Mouse (Mus musculus): Measurements from ENCODE around the gene Ush1g.

The Ush1g gene

DNA sequence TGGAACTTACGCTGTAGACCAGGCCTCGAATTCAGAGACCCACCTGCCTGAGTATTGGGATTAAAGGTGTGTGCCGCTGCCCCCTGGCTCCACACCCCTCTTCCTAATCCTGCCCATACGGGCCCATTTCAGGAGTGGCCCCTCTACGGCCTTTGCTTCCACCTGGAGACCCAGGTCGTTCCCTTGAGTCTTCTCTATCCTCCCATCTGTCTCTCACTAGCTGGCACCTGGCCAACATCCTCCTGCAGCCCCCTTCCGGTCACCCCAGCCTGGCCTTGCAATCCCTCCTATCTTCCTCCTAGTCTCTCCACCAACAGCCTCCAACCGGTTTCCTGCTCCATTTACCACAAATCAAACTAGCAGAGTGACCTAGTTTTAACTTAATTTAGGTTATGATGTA lies 32.0 kb downstream of the Ush1g start:
- in situ Hi-C loops (cut with MboI): no loop called here

DNA sequence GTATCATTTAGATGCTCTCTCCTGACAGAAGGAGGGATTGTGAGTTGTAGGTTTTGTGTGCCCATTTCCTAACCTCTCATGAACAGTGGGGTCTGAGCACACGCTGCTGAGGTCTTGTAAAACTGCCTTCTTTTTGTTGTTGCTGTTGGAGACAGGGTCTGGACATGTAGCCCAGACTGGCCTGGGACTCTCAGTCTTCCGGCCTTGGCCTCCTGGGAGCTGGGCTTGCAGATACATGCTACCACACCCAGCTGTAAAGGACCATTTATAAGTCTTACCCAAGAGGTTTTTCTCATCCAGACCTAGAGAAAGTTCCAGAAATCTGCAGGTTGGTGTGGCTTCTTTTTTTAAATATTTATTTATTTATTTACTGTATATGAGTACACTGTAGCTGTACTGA lies 33.5 kb downstream of the Ush1g start:
- in situ Hi-C loops (cut with MboI): no loop called here

DNA sequence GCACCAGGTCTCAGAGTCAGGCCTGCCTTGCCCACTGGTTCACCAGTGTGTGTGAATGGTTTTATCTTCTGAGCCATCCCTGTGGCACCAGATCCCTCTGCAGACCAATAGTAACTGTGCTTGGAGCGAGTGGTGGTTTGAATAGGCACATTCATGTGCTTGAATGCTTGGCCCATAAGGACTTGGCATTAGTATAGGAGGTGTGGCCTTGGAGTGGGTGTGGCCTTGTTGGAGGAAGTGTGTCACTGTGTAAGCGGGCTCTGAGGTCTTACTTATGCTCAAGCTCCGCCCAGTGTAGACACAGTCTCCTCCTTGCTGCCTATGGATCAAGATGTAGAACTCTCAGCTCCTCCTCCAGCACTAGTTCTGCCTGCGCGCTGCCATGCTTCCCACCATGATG lies 34.5 kb downstream of the Ush1g start:
- in situ Hi-C loops (cut with MboI): no loop called here

DNA sequence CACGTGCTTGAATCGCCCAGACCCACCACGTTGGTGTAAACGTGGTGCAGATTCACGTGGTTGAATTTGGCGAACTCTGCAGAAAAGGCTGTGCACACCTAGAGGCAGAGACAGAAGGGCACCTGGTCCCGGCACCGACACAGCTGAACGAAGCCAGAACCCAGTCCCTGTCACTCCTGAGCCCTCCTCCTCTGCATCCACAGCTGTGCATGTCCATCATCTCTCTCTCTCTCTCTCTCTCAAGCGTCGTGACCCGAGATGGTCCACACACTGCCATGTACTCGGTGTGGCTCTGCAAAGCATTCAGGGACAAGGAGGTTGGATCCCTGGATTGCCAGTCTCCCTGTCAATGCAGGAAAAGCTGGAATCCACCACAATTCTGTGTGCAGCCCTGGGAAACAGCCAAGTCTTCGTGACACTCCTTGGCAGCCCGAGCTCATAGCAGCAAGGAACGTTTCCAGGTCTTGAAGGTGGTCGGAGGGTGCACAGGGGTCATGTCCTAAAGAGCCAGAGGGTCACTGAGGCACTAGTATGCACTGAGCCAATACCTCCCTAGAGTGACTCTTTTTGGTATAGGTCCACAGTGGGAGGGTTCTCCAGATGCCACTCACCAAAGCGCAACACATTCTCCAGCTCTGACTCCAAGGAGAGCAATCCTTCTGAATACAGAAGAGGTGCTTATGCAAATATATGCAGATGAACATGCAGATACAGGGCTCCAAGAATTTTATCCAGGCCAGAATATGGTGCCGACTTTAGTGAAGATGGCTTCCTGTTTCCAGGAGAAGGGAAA lies 35.4 kb downstream of the Ush1g start:
- in situ Hi-C loops (cut with MboI): no loop called here

DNA sequence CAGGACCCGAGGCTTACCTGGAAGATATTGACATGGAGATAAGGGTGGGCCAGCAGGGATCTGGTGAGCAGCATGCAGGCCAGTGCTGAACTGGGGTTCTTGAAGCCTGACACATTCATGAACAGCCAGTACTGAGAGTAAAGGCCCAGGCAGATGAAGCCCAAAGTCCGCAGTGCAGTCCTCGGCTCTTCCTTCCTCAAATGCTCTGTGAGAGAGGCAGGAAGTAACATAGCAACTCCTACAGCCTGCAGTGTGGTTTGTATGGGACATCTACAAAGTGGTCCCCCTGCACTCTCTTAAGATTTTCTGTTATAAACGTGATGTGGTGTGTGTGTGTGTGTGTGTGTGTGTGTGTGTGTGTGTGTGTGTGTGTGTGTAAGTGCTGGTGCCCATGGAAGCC lies 36.6 kb downstream of the Ush1g start:
- in situ Hi-C loops (cut with MboI): no loop called here

DNA sequence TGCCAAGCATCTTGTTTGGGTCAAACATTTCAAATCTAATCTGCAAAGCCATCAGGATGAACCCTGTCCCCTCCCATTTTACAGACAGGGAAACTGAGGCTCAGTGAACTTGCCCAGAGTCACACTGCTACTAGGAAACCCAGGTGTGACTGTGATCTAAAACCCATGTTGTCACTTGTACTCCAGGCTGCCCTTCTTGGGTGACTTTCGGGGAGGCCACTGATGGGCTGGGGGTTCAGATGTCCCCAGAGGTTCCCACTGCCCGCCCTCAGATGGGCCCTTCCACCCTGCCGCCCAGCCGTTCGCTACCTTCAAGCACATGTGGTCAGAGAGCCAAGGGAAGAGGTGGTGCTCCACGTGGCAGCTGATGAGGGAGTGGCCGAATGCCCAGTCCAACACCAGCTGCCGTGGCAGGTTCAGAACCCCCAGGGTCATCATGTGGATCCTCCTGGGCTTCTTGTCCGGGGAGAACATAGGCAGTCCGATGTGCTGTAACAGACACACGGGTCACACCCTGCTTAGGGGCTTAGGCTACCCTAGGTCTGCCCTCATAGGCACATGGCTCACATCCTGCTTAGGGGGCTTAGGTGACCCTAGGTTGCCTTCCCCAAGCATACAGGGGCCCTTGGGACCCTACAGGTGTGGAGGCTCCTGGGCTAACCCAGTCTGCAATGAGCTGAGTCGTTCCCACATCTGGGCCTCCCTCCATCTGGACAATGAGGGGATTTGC lies 37.8 kb downstream of the Ush1g start:
- in situ Hi-C loops (cut with MboI): no loop called here

DNA sequence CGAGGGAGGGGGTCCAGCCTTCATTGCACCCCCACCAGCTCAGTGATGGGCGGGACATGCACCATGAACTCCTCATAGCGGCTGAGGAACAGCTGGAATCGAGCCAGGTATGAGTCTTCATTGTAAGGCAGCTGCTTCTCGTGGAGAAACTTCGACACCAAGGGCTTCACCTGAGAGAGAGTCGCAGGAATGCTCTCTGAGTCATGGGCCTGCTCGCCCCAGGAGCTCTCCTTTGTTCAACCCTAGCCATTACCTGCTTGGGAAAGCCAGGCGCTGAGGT lies 38.4 kb downstream of the Ush1g start:
- in situ Hi-C loops (cut with MboI): no loop called here

DNA sequence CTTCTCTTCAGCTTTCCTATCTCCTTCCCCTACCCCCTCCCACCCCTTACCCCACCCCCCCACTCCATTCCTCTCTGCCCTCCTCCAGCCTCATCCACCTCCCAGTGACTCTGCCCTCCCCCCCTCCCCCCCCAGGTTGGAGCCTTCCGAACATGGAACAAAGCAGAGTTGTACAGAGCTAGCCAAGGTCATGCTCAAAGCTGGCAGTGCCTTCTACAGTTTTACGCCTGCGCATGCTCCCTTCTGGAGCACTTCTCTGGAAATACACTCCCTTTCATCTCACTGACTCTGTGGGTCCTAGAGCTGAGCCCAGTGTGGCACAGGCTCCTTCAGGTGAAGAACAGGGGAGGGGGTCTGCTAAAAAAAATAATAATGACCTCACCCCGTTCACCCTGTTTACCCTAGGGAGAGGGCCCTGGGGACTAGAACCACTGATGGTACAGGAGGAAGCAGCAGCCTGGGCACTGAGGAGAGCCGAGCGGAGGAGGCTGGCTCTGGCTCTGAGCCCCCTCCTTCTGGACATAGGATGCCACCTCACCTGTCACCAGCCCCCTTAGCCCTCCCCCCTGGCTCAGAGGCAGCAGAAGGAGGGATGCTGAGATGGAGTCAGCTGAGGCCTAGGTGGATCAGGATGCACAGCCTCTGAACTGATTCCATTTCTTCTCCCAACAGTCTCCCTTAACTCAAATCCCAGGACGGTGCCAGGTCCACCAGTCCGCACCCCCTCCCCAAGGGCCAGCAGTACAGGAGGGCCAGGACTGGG lies 38.9 kb downstream of the Ush1g start:
- in situ Hi-C loops (cut with MboI): no loop called here

DNA sequence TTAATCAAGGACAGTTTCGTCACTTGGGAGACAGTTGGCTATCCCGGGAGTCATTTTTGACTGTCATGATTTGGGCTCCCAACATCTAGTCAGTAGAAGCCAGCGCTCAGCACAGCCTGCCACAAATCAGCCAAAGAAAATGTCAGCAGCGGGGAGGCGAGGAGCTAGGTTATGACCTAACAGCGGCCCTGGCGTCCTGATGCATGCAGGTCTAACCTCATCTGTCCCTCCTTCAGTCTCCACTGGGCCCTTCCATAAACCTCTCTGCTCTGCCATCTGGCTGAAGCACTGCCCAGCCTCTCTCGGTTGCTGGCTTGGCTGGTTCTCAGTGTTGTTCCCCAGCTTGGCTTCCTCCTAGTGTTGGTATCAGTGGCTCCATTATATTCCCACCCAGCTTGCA lies 39.5 kb downstream of the Ush1g start:
- in situ Hi-C loops (cut with MboI): no loop called here

DNA sequence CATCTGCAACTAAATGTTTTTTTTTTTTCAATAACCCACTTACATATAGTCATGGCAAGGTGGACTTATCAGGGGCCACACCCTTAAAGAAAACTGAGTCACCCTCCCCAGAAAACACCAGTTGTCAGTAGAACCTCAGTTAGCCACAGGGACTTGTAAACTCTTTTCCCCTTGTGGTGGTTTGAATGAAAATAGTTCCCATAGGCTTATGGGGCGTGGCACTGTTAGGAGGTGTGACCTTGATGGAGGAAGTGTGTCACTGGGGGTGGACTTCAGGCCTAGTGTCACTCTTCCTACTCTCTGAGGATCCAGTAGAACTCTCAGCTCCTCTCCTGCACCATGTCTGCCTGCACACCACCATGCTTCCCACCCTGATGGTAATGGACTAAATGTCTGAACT lies 42.1 kb downstream of the Ush1g start:
- in situ Hi-C loops (cut with MboI): no loop called here

DNA sequence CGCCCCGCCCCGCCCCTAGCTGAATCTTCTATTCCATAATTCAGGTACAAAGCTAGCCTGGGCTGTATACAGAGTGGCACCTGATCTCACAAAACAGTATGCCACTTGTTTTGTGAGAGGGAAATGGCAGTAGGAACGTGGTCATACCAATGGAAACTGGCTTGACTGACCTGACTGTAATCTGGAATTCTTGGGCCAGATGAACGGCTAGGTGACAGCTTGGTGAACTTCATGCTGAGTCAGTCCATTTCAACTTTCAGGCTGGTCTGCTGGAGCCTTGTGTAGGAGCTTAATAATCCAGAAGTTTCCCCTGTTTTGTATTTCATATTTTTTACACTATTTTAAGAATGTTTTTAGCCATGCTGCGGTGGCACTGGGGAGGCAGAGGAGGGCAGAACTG lies 43.7 kb downstream of the Ush1g start:
- in situ Hi-C loops (cut with MboI): no loop called here

DNA sequence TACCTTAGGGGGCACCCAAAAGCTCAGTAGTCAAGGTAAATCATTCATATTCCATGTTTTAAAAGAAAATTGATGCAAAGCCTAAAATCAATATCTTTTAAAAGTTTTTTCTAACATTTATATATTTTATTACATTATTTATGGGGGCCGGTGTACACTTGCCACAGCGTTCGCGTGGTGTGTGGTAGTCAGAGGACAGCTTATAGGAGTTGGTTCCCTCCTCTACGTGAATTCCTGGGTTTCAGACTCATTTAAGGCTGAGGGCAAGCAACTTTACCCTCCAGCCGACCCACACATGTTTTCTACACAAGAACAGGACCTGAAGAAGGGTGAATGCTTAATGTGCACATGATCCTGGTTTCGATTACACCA lies 44.3 kb downstream of the Ush1g start:
- in situ Hi-C loops (cut with MboI): no loop called here

DNA sequence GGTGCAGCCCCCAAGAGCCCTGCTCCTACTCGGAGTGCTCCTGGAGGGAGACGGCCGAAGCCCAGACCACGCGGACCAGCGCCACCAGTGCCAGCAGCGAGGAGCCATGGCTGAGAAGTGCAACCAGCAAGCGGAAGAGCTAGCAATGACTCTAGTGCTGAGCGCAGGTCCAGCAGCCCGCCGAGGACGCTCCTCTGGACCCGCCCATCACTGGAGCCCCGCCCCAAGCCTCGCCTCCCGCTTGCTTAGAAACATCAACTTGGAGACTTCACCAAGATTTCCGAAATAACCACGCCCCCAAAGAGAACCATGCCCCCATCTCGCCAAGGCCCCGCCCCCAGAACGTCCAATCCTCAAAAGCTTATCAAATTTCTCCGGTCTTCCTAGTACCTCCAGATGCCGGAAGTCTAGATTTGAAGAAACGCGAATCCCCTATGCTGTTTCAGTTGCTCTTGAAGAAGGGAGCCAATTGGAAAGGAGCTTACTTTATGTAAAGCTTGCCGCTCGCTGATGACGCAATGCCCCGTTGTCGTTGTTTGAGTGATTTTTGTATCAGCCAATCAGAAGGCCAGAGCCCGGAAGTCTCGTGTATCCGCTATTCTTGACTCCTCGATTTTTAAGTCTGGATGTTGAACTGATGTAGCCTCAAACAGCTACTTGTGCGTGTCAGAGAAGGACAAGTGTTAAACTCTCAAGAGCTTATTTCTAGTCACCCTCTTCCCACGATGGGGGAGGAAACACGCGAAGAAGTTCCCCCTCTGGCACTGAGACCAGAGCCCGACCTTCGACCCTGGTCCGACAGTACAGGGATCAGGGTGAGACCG lies 44.8 kb downstream of the Ush1g start, which contains the start of gene Fdxr:
Gene Fdxr, minus strand, starts transcription at position 271 of the 824 bp plus-strand sequence.
- in situ Hi-C loops (cut with MboI): no loop called here

DNA sequence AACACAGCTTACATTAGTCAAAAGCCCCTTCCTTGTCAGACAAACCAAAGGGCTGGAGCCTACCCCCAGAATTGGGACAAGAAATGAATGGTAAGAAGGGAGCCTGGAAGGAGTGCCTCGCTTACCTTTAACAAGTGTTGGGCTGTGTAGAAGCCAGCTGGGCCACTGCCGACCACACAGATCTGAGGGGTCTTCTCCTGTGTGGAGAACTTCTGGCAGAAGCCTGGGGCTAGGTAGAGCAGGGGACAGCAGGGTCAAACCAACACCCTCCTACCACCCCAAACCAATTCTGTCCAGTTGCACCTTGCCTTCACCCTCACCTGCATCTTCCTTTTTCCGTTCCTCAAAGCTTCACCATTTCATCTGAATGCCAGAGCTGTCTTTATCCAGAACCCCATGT lies 45.9 kb downstream of the Ush1g start:
- in situ Hi-C loops (cut with MboI): no loop called here

DNA sequence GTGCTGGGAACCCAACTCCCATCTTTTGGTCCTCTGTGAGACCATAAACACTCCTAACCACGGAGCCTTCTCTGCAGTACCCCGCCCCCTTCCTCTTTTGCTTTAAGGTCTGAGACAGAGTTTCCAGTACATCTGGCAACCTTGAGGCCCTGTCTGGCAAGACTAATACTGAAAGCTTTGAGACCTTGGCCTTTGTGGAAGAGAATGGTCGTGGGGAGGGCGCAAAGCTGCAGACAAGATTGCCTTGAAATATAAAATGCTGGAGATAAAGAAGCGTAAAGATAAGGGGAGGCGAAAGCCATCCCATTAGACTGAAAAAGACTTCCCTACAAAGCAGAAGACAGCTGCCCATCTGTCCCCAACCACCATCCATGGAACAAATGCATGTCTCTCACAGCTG lies 46.3 kb downstream of the Ush1g start:
- in situ Hi-C loops (cut with MboI): no loop called here

DNA sequence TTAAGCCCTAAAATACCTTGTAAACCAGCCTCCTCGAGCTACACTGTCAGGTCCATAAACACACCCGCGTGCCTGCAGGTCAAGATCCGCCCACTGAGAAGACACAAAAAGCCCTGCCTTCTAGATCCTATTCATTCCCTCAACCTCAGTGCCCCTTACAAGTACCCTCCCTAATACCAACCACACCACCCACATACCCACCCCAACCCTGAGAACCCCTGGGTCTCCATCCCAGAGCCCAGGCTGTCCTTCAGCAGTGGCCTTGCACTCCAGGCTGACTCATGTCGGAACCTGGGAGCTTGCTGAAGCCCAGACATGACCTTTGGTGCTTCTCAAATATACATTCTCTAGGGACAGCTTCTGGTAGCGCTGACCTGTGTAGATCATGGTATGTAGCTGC lies 47.1 kb downstream of the Ush1g start:
- in situ Hi-C loops (cut with MboI): no loop called here

DNA sequence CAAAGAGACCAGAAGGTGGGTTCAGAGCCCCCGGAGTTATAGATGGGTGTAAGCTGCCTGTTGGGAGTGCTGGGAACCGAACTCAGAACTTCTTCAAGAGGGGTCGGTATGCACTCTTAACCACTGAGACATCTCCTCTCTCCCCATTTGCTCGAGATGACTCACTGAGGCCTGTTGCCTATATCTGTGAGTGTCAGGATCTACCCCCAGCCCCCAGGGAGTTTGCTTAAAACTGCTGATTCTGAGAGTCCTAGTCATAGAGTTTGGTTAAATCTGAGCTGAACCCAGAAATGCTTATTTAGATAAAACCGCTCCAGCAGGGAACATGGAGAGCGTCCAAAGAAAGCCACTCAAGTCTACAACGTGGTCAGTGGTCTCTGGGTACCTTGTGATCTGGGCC lies 47.7 kb downstream of the Ush1g start:
- in situ Hi-C loops (cut with MboI): no loop called here

DNA sequence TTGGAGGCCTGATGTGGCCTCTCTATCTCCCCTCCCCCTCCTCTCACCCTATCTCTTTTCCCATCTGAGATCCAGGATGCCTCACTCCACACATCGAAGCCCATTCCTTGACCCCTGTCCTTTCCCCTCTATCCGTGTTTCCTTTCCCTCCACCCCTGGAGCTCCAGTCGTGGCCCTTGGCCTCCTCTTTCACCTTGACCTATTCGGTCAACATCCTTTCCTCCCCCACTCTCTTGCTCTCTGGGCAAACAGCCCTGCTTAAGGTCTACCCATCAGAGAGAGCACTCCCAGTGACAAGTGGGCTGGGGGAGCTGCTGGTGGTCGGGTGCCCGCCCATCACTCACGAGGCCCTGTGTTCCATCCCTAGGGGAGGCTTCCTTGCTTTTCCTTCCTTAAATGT lies 48.1 kb downstream of the Ush1g start:
- in situ Hi-C loops (cut with MboI): no loop called here

DNA sequence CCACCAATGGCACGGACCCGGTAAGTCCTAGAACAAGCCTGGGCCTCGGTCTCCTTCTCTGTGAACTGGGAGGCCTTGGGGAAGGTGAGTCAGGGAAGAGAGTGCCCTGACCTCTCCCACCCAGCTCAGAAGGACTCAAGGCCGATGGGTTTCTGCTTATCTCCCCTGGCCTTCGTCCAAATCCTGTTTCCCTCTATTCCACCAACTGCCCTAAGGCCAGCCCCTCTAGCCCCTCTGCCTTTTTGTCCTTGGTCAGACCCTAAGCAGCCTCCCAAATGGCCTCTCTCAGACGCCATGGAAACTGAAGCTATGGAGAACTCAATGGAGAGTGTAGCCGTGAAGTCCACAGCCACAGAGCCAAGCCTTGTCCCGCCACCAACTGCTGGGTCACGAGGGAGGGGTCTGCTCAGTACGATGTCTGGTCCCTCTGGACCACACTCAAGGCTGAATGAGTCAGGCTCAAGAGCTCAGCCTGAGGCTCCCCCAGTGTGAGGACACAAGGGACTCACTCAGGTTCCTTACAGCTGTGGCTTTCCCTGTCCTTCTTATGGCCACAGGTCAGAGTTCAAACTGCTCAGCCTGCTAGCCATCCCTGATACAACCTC lies 48.8 kb downstream of the Ush1g start:
- in situ Hi-C loops (cut with MboI): no loop called here

DNA sequence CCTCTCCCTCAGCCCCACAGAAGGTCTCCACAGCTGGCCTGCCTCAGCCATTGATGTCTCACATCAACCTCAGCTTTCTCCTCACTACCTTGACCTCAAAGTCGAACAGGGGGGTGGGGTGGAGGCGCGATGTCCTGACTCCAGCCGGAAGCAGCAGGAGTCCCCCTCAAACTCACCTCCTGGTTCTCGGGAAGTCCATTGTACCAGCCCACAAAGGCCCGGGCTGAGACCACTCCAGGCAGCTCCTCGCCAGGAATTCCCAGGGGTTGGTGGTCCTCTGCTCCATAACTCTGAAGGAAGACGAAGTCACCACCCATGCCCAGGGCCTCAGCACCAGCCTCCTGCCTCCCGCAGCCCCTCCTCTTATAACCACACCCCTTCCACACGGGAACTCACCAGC lies 50.4 kb downstream of the Ush1g start:
- in situ Hi-C loops (cut with MboI): no loop called here

DNA sequence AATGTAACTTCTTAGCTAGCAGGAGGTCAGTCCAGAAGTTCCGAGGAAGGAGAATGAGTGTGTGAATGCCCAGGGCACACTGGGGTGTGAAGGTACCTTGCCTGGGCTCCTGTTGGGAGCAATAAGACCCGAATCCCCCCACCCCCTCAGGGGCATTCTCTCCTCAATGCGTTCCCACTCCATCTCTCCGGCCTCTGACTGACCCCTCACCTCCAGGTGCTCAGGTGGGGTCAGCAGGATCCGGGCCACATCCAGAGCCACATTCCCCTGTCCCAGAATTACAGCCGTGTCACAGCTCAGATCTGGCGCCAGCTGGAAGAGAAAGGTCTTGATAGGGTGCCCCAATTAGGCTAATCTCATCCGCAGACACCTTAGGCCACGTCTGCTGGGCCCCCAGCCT lies 50.8 kb downstream of the Ush1g start:
- in situ Hi-C loops (cut with MboI): no loop called here
